Mouse (Mus musculus) urinary bladder, adult 2 months (tissue): ENCODE measurements around the gene Best2. TPM values are rescaled to one million over a fixed set of nuclear protein-coding genes. Genes with fewer than 3 reads are reported as not detected.

Source experiments
- DNase-seq: peaks from one replicate; pipeline ENCODE4 v3.0.0; 2022; ENCODE audit warnings: low spot score
- polyA plus RNA-seq: library from polyadenylated mRNA; depleted of rRNA; stranded (reverse); fragments of >200 nt; gene quantifications from 2 replicates; pipeline ENCODE4 v1.2.3, GENCODE M21; 2012

Best2 gene
- polyA plus RNA-seq, 1 experiment = 0.04 TPM

- DNase-seq = no peak
These were observed 9.5 kb upstream of the Best2 start for GRCm38 (mm10) chr8:85023846-85024245.

- DNase-seq = no peak
These were observed 7.3 kb upstream of the Best2 start for GRCm38 (mm10) chr8:85021514-85022055.

GRCm38 (mm10) chr8:85017209-85017608 is 2.9 kb upstream of the Best2 start:
- no peak for DNase-seq

- DNase-seq = no peak
These were observed 2.4 kb upstream of the Best2 start for GRCm38 (mm10) chr8:85016724-85017123.

GRCm38 (mm10) chr8:85013230-85013840 is 996 bp downstream of the Best2 start:
- DNase-seq = no peak

- no peak for DNase-seq
These were observed 3.1 kb downstream of the Best2 start for GRCm38 (mm10) chr8:85011242-85011641.

- no peak for DNase-seq
These were observed 6.6 kb downstream of the Best2 start for GRCm38 (mm10) chr8:85007686-85008085.

GRCm38 (mm10) chr8:84997649-84998295 is 16.6 kb downstream of the Best2 start:
- peak; percentile 73 for DNase-seq

GRCm38 (mm10) chr8:84996978-84997377 is 17.4 kb downstream of the Best2 start:
- DNase-seq = no peak

- no peak for DNase-seq
These were observed 18.7 kb downstream of the Best2 start for GRCm38 (mm10) chr8:84995680-84996079.

- no peak for DNase-seq
These were observed 20.0 kb downstream of the Best2 start for GRCm38 (mm10) chr8:84994375-84994774.

- DNase-seq = peak; percentile 56
These were observed 23.5 kb downstream of the Best2 start for GRCm38 (mm10) chr8:84990836-84991235.

- peak; percentile 83 for DNase-seq
These were observed 24.0 kb downstream of the Best2 start, which contains the start of gene Hook2 for GRCm38 (mm10) chr8:84990349-84990748. Gene Hook2, plus strand, starts transcription at chr8:84990603.

GRCm38 (mm10) chr8:84989810-84990209 is 24.5 kb downstream of the Best2 start:
- DNase-seq = peak; percentile 92

- peak; percentile 53 for DNase-seq
These were observed 25.0 kb downstream of the Best2 start for GRCm38 (mm10) chr8:84989311-84989731.

- DNase-seq = no peak
These were observed 26.4 kb downstream of the Best2 start for GRCm38 (mm10) chr8:84987903-84988302.

GRCm38 (mm10) chr8:84987388-84987787 is 26.9 kb downstream of the Best2 start:
- no peak for DNase-seq

GRCm38 (mm10) chr8:84986379-84986945 is 27.9 kb downstream of the Best2 start:
- DNase-seq = no peak

- peak; percentile 82 for DNase-seq
These were observed 28.5 kb downstream of the Best2 start for GRCm38 (mm10) chr8:84985684-84986378.

GRCm38 (mm10) chr8:84985049-84985683 is 29.2 kb downstream of the Best2 start:
- DNase-seq = no peak

- peak; percentile 59 for DNase-seq
These were observed 29.9 kb downstream of the Best2 start for GRCm38 (mm10) chr8:84984294-84985048.
